Mouse (Mus musculus) stomach, embryonic 14.5 days (tissue): ENCODE data around the gene Fbxl4. TPM values are rescaled to one million over a fixed set of nuclear protein-coding genes. Genes with fewer than 3 reads are reported as not detected.

Experiments
- ATAC-seq: fragments of 200-750 bp; cut with Nextera tagmentation; 2 replicates; pipeline ENCODE4 v1.8.0; 2017; ENCODE audit warnings: low read depth, moderate TSS enrichment; ENCODE audit not compliant: insufficient number of reproducible peaks, insufficient read depth, low FRiP score
- H3K27ac ChIP-seq: fragments of 300-500 bp; sonication (generic); 2 replicates; pipeline ENCODE4 v1.5.1; 2014; ENCODE audit warnings: mild to moderate bottlenecking, low read length, moderate library complexity, mixed read lengths
- H3K27me3 ChIP-seq: fragments of 300-500 bp; sonication (generic); 2 replicates; pipeline ENCODE4 v1.6.1; 2014; ENCODE audit warnings: low read length, control low read depth, mixed read lengths; ENCODE audit not compliant: control insufficient read depth, insufficient read depth
- H3K36me3 ChIP-seq: fragments of 300-500 bp; sonication (generic); 2 replicates; pipeline ENCODE4 v1.6.1; 2014; ENCODE audit warnings: mild to moderate bottlenecking, control low read depth, low read length, moderate library complexity, mixed read lengths; ENCODE audit not compliant: control insufficient read depth, insufficient read depth
- H3K4me1 ChIP-seq: fragments of 300-500 bp; sonication (generic); 2 replicates; pipeline ENCODE4 v1.6.1; 2014; ENCODE audit warnings: low read length, control low read depth, mixed read lengths; ENCODE audit not compliant: control insufficient read depth, insufficient read depth
- H3K4me2 ChIP-seq: fragments of 300-500 bp; sonication (generic); replicated peaks from 2 replicates; pipeline ENCODE4 v1.6.1; 2014; ENCODE audit warnings: low read depth, low read length, control low read depth
- H3K4me3 ChIP-seq: fragments of 300-500 bp; sonication (generic); 2 replicates; pipeline ENCODE4 v1.5.1; 2014; ENCODE audit warnings: low read depth, low read length, control low read depth
- H3K9ac ChIP-seq: fragments of 300-500 bp; sonication (generic); replicated peaks from 2 replicates; pipeline ENCODE4 v1.6.1; 2014; ENCODE audit warnings: low read depth, mild to moderate bottlenecking, control low read depth, low read length, moderate library complexity, mixed read lengths
- H3K9me3 ChIP-seq: fragments of 300-500 bp; sonication (generic); 2 replicates; pipeline ENCODE4 v1.6.1; 2016; ENCODE audit warnings: low read depth, low read length, control low read depth; ENCODE audit not compliant: control insufficient read depth
- WGBS: fragments of 180-500 bp; shearing (Covaris S2); extraction: QIAGEN DNeasy Blood & Tissue Kit; methylation state at CpG from one replicate; pipeline ENCODE4 v1.1.7; 2014; 5-methylcytosine and 5-hydroxymethylcytosine counted together
- polyA plus RNA-seq: library from polyadenylated mRNA; unstranded; fragments of >200 nt; fragmentation: Nextera tagmentation; extraction: Ambion mirVana; gene quantifications from 2 replicates; pipeline ENCODE4 v1.2.1, GENCODE M21; 2014

The Fbxl4 gene
- polyA plus RNA-seq, 1 experiment from 2014 or later, result 14.7 TPM

GRCm38 (mm10) chr4:22402930-22403329 is 45.6 kb downstream of the Fbxl4 start:
- H3K27me3 ChIP-seq, result no peaks in the 10 kb centered on the region
- no peaks in the 10 kb centered on the region; the same call in 1 of the 2 replicates for H3K36me3 ChIP-seq
- no peak overlapping the region for H3K4me2 ChIP-seq
- no peaks in the 10 kb centered on the region for H3K4me1 ChIP-seq
- H3K9ac ChIP-seq, result no peak overlapping the region
- 91% methylated on average over 10 of the region's 10 CpGs for WGBS
- no peaks in the 10 kb centered on the region for H3K9me3 ChIP-seq
- no peak overlapping the region for H3K27ac ChIP-seq
- ATAC-seq, result no peak
- H3K4me3 ChIP-seq, result no peak overlapping the region

GRCm38 (mm10) chr4:22420627-22421026 is 63.3 kb downstream of the Fbxl4 start:
- ATAC-seq, result 0 out of 2 replicates have a peak, but pooled peaks have one; percentile 28
- WGBS, result 37% methylated on average over 2 of the region's 2 CpGs

GRCm38 (mm10) chr4:22422400-22422799 is 65.1 kb downstream of the Fbxl4 start:
- H3K36me3 ChIP-seq, result 0 out of 2 replicates have a peak, but pooled peaks cover 2% of the 10 kb centered on the region
- no peaks in the 10 kb centered on the region for H3K27me3 ChIP-seq
- no peak for ATAC-seq
- no peak overlapping the region for H3K9ac ChIP-seq
- 82% methylated on average over 4 of the region's 4 CpGs for WGBS
- no peaks in the 10 kb centered on the region for H3K4me1 ChIP-seq
- no peak overlapping the region for H3K4me2 ChIP-seq
- H3K4me3 ChIP-seq, result no peak overlapping the region
- no peak overlapping the region for H3K27ac ChIP-seq
- no peaks in the 10 kb centered on the region for H3K9me3 ChIP-seq

More at GRCm38 (mm10) chr4:22420627-22421026, 63.3 kb downstream of the Fbxl4 start:
- Histone ChIP-seq H3K4me3 (no peak overlapping the region), H3K4me1 (no peaks in the 10 kb centered on the region), H3K27ac (no peak overlapping the region), H3K4me2 (no peak overlapping the region), H3K9me3 (no peaks in the 10 kb centered on the region), H3K27me3 (no peaks in the 10 kb centered on the region), H3K9ac (no peak overlapping the region), H3K36me3 (0 out of 2 replicates have a peak, but pooled peaks cover 2% of the 10 kb centered on the region)

GRCm38 (mm10) chr4:22428150-22428549 is 70.8 kb downstream of the Fbxl4 start:
- H3K36me3 ChIP-seq, result 0 out of 2 replicates have a peak, but pooled peaks cover 2% of the 10 kb centered on the region
- H3K27ac ChIP-seq, result no peak overlapping the region
- no peak overlapping the region for H3K4me2 ChIP-seq
- H3K27me3 ChIP-seq, result no peaks in the 10 kb centered on the region
- WGBS, result 93% methylated on average over 3 of the region's 3 CpGs
- ATAC-seq, result no peak
- H3K4me1 ChIP-seq, result no peaks in the 10 kb centered on the region
- no peak overlapping the region for H3K4me3 ChIP-seq
- no peaks in the 10 kb centered on the region for H3K9me3 ChIP-seq
- no peak overlapping the region for H3K9ac ChIP-seq

- no peak overlapping the region for H3K27ac ChIP-seq
- H3K27me3 ChIP-seq, result no peaks in the 10 kb centered on the region
- no peak for ATAC-seq
- no peaks in the 10 kb centered on the region for H3K4me1 ChIP-seq
- no peak overlapping the region for H3K4me2 ChIP-seq
- H3K9ac ChIP-seq, result no peak overlapping the region
- no peak overlapping the region for H3K4me3 ChIP-seq
- 71% methylated on average over 1 of the region's 1 CpGs for WGBS
- no peaks in the 10 kb centered on the region for H3K9me3 ChIP-seq
- H3K36me3 ChIP-seq, result no peaks in the 10 kb centered on the region
These were observed 112.2 kb downstream of the Fbxl4 start for GRCm38 (mm10) chr4:22469575-22469974.

GRCm38 (mm10) chr4:22476967-22477710 is 119.8 kb downstream of the Fbxl4 start:
- Histone ChIP-seq H3K27ac (no peak overlapping the region), H3K36me3 (no peaks in the 10 kb centered on the region), H3K4me2 (peak overlapping the region; percentile 43), H3K27me3 (peaks cover 39% of the 10 kb centered on the region), H3K4me1 (no peaks in the 10 kb centered on the region), H3K9me3 (no peaks in the 10 kb centered on the region), H3K9ac (no peak overlapping the region), H3K4me3 (peak overlapping the region; percentile 21)
- WGBS, result under 1% methylated on average over 23 of the region's 23 CpGs
- ATAC-seq, result peak; percentile 54; the same call in 1 of the 2 replicates

GRCm38 (mm10) chr4:22477711-22478230 is 120.4 kb downstream of the Fbxl4 start:
- under 1% methylated on average over 21 of the region's 28 CpGs for WGBS
- peak; percentile 33; the same call in 1 of the 2 replicates for ATAC-seq
- H3K9me3 ChIP-seq, result no peaks in the 10 kb centered on the region
- no peaks in the 10 kb centered on the region for H3K4me1 ChIP-seq
- H3K4me2 ChIP-seq, result peak overlapping the region; percentile 43
- no peak overlapping the region for H3K9ac ChIP-seq
- no peaks in the 10 kb centered on the region for H3K36me3 ChIP-seq
- peak overlapping the region; percentile 21 for H3K4me3 ChIP-seq
- H3K27ac ChIP-seq, result no peak overlapping the region
- peaks cover 44% of the 10 kb centered on the region for H3K27me3 ChIP-seq

GRCm38 (mm10) chr4:22478488-22479367 is 121.4 kb downstream of the Fbxl4 start:
- H3K36me3 ChIP-seq, result no peaks in the 10 kb centered on the region
- H3K4me1 ChIP-seq, result no peaks in the 10 kb centered on the region
- H3K4me2 ChIP-seq, result no peak overlapping the region
- no peak overlapping the region for H3K9ac ChIP-seq
- no peak overlapping the region for H3K27ac ChIP-seq
- ATAC-seq, result no peak
- no peak overlapping the region for H3K4me3 ChIP-seq
- WGBS, result 3% methylated on average over 30 of the region's 30 CpGs
- no peaks in the 10 kb centered on the region for H3K9me3 ChIP-seq
- H3K27me3 ChIP-seq, result peaks cover 51% of the 10 kb centered on the region
